Mouse (Mus musculus): ENCODE measurements at regions not wholly inside any gene's neighbourhood (a gene's known extent, or its start where the extent isn't known, plus 50 kb on each side); places are given as distances from the start of the nearest gene placed in this dataset.

DNA sequence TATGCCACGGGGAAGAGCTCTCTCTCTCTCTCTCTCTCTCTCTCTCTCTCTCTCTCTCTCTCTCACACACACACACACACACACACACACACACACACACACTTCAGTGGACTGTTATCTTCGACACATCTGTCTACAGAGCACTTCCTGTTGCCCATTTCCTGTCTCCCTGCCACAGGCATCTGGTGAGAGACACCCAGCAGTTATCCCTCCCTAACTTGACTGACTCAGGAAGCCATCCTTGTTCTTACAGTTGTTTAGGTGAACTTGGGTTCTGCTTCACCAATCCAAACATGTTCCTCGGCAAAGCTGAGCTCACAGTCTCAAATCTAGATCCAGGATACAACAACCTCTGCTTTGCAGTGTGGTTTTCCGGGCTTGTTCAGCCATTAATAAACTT lies 119.6 kb downstream of the Gm12728 start:
- no peak for TF ChIP-seq E2F4 (IDR thresholded peaks at IDR 0.05; ENCODE audit: insufficient read depth)
- TF ChIP-seq CEBPB (IDR thresholded peaks at IDR 0.05; ENCODE audit: insufficient read depth, poor library complexity, severe bottlenecking) = no peak
- no peak for TF ChIP-seq MYOG (IDR thresholded peaks at IDR 0.05; ENCODE audit: control insufficient read depth in 1 of 3, insufficient read depth in 1 of 3, insufficient read length in 2 of 3, low read depth in 2 of 3)
- TF ChIP-seq TCF12 (IDR thresholded peaks at IDR 0.05; ENCODE audit: insufficient read depth, poor library complexity, severe bottlenecking) = no peak
- no peak for TF ChIP-seq POLR2A (IDR thresholded peaks at IDR 0.05; ENCODE audit: insufficient read length, low read depth)
- no peak for TF ChIP-seq USF1 (IDR thresholded peaks at IDR 0.05; ENCODE audit: low read depth)
- TF ChIP-seq POLR2AphosphoS2 (IDR thresholded peaks at IDR 0.05; ENCODE audit: insufficient read length, low read depth) = no peak
- no peak for TF ChIP-seq SRF (IDR thresholded peaks at IDR 0.05; ENCODE audit: control insufficient read depth, insufficient read length, low read depth)

Measured in myocyte (in vitro differentiated cells).